42 mouse cellular contexts compared by ENCODE assay signal in genomic region chr7:25465010-25465409, GRCm38 (mm10). TPM values are rescaled to one million over a fixed set of nuclear protein-coding genes. Genes with fewer than 3 reads are reported as not detected.
"Had no signal": no experiment of that assay in that cellular context is flagged by ENCODE, and none has a peak within 500 bp of the region (broad histone marks: within the 10 kb centered on the region; RNA-seq: fewer than 3 reads in every experiment).

No protein-coding gene starts in this region.

- H3K4me3 ChIP-seq: heart, embryonic 12.5 days; heart, embryonic 13.5 days; heart, embryonic 15.5 days; hindbrain, embryonic 10.5 days; hindbrain, embryonic 12.5 days; hindbrain, embryonic 13.5 days; hindbrain, embryonic 15.5 days; intestine, embryonic 15.5 days; kidney, embryonic 15.5 days; layer of hippocampus, adult 2 months; left cerebral cortex, adult 2 months had no signal

- H3K27me3 ChIP-seq: heart, embryonic 12.5 days; heart, embryonic 13.5 days; heart, embryonic 15.5 days; hindbrain, embryonic 12.5 days; hindbrain, embryonic 13.5 days; hindbrain, embryonic 15.5 days; intestine, embryonic 15.5 days; kidney, embryonic 15.5 days had no signal

- H3K4me1 ChIP-seq: heart, embryonic 12.5 days; heart, embryonic 13.5 days; heart, embryonic 15.5 days; hindbrain, embryonic 10.5 days; hindbrain, embryonic 12.5 days; hindbrain, embryonic 13.5 days; hindbrain, embryonic 15.5 days; intestine, embryonic 15.5 days; kidney, embryonic 15.5 days had no signal

- DNase-seq: heart, postnatal 14 days; heart, postnatal 36 days; heart, postnatal 4 days; kidney, adult 11 months; kidney, adult 18-20 months; kidney, adult 2 months; kidney, adult 8-10 months; kidney, adult 9 months; kidney, postnatal 10 days; kidney, postnatal 14 days; kidney, postnatal 25 days; kidney, postnatal 36 days; kidney, postnatal 4 days; layer of hippocampus, adult 9-11 months; layer of hippocampus, postnatal 36 days had no signal

- H3K9ac ChIP-seq: heart, embryonic 12.5 days; heart, embryonic 13.5 days; heart, embryonic 15.5 days; hindbrain, embryonic 12.5 days; hindbrain, embryonic 13.5 days; hindbrain, embryonic 14.5 days; hindbrain, embryonic 15.5 days; intestine, embryonic 15.5 days; kidney, embryonic 15.5 days had no signal

- H3K36me3 ChIP-seq: heart, embryonic 12.5 days; heart, embryonic 13.5 days; heart, embryonic 15.5 days; hindbrain, embryonic 10.5 days; hindbrain, embryonic 12.5 days; hindbrain, embryonic 13.5 days; hindbrain, embryonic 15.5 days; intestine, embryonic 15.5 days; kidney, embryonic 15.5 days had no signal

- ATAC-seq: hindbrain, embryonic 16.5 days; hindbrain, postnatal 0 days; inflammation-experienced regulatory T-cells, adult 6 months; intestine, embryonic 15.5 days had no signal

- H3K27ac ChIP-seq: heart, embryonic 13.5 days; heart, embryonic 15.5 days; hindbrain, embryonic 10.5 days; hindbrain, embryonic 12.5 days; hindbrain, embryonic 13.5 days; hindbrain, embryonic 14.5 days; hindbrain, embryonic 15.5 days; hindbrain, postnatal 0 days; intestine, embryonic 15.5 days; kidney, embryonic 15.5 days; kidney, postnatal 0 days; layer of hippocampus, adult 2 months; left cerebral cortex, adult 2 months had no signal

- H3K4me2 ChIP-seq: heart, embryonic 11.5 days; heart, embryonic 12.5 days; heart, embryonic 13.5 days; heart, embryonic 15.5 days; hindbrain, embryonic 12.5 days; hindbrain, embryonic 13.5 days; hindbrain, embryonic 14.5 days; hindbrain, embryonic 15.5 days; intestine, embryonic 15.5 days; kidney, embryonic 15.5 days had no signal

- H3K9me3 ChIP-seq: heart, embryonic 12.5 days; heart, embryonic 13.5 days; heart, embryonic 15.5 days; hindbrain, embryonic 10.5 days; hindbrain, embryonic 12.5 days; hindbrain, embryonic 13.5 days; hindbrain, embryonic 15.5 days; intestine, embryonic 15.5 days; kidney, embryonic 15.5 days had no signal

RNA-seq across cellular contexts. Expression of gene Cxcl17, which starts 52.3 kb away (rescaled TPM):
- total RNA-seq: heart, postnatal 14 days; heart, postnatal 25 days; heart, postnatal 36 days; heart, postnatal 4 days; hematopoietic stem cell, adult 5-6 weeks; hindbrain, postnatal 0 days; layer of hippocampus, adult 18-20 months; layer of hippocampus, adult 2 months; layer of hippocampus, adult 8-10 months; layer of hippocampus, postnatal 10 days; layer of hippocampus, postnatal 14 days; layer of hippocampus, postnatal 25 days; layer of hippocampus, postnatal 36 days; left cerebral cortex, adult 18-20 months; left cerebral cortex, adult 2 months had no signal
- polyA plus RNA-seq: heart, embryonic 11.5 days; heart, embryonic 12.5 days; hindbrain, embryonic 11.5 days; inflammation-experienced regulatory T-cells, adult 6 months; intestine, embryonic 14.5 days; intestine, embryonic 15.5 days had no signal
